Mouse (Mus musculus) ES-E14 (cell line): Measurements from ENCODE around the gene Ralgapa1.
A peak's percentile ranks its signal among the peaks of the same experiment; 100 is the strongest.

Experiments
- CHD2 ChIP-seq: IDR thresholded peaks from 2 replicates; pipeline ENCODE4 v1.6.1; 2014; ENCODE audit warnings: mild to moderate bottlenecking, low read depth, low read length, inconsistent platforms
- HCFC1 ChIP-seq: IDR thresholded peaks from 2 replicates; pipeline ENCODE4 v1.6.1; 2012; ENCODE audit warnings: low read length, inconsistent platforms, borderline replicate concordance; ENCODE audit not compliant: insufficient read depth
- MAFK ChIP-seq: IDR thresholded peaks from 2 replicates; pipeline ENCODE4 v1.6.1; 2014; ENCODE audit warnings: mild to moderate bottlenecking, low read depth, low read length, inconsistent platforms; ENCODE audit not compliant: insufficient read depth
- ZC3H11A ChIP-seq: IDR thresholded peaks from 2 replicates; pipeline ENCODE4 v1.6.1; 2012; ENCODE audit warnings: low read depth, mild to moderate bottlenecking, inconsistent platforms, low read length, borderline replicate concordance
- ZNF384 ChIP-seq: IDR thresholded peaks from 2 replicates; pipeline ENCODE4 v1.6.1; 2012; ENCODE audit warnings: low read depth, low read length, inconsistent platforms

- TF ChIP-seq HCFC1 (no peak), ZC3H11A (0 out of 2 replicates have a peak, but pooled peaks have one; percentile 28), ZNF384 (no peak), CHD2 (no peak), MAFK (no peak)
Measured at GRCm38 (mm10) chr12:55573089-55573488, 247.9 kb downstream of the Ralgapa1 start.
